Mouse (Mus musculus): ENCODE data around the gene Ptprz1.

DNA sequence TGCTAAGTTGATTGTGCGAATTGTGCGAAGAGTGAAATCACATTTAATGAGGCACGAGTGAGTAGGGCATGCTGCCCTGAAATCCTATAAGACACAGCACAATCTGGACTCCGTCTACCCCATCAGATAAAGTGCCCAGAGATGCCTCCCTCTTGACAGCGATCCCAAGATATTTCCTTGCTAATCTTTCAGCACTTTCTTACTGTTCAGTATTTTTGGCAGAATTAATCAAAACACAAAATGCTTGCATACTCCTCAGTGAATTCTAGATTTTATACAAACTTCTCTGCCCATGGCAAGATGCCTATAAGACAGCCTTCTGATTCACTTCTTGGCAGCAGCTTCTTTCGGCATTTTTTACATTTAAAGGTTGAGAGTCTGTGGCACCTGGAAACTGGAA, 12.7 kb downstream of the Ptprz1 start:
- no peak for TF ChIP-seq CTCF (IDR thresholded peaks at IDR 0.05)
- TF ChIP-seq EP300 (IDR thresholded peaks at IDR 0.05), result no peak

Data from lung, postnatal 0 days (tissue).